Mouse (Mus musculus) small intestine, adult 10 weeks (tissue): ENCODE results near the gene Olfr698. TPM values are rescaled to one million over a fixed set of nuclear protein-coding genes. Genes with fewer than 3 reads are reported as not detected.

Experiments
- polyA plus RNA-seq: library from polyadenylated mRNA; stranded (reverse); fragments of 350-450 nt; fragmentation: Illumina TruSeq; extraction: RNeasy Lipid Tissue Mini Kit (QIAGEN cat#74804); gene quantifications from one replicate; pipeline ENCODE4 v1.2.3, GENCODE M21; 2014; ENCODE audit warnings: low replicate concordance

Olfr698 gene
- not detected for polyA plus RNA-seq

GRCm38 (mm10) chr7:106755297-106755696 is at the start of gene Olfr698:
Gene Olfr698, minus strand, starts transcription at chr7:106755397.

GRCm38 (mm10) chr7:106793098-106793497 is 37.9 kb upstream of the Olfr698 start, which contains the start of gene Olfr699:
Gene Olfr699, minus strand, starts transcription at chr7:106793198.

GRCm38 (mm10) chr7:106742343-106742742 is 12.9 kb downstream of the Olfr698 start, which contains the start of gene Olfr697:
Gene Olfr697, minus strand, starts transcription at chr7:106742443.

GRCm38 (mm10) chr7:106716296-106716695 is 38.9 kb downstream of the Olfr698 start, which contains the start of gene Olfr695:
Gene Olfr695, minus strand, starts transcription at chr7:106716396.

Other genes starting within 250 kb of the Olfr698 start
- gene Olfr693, start 74.8 kb downstream of the Olfr698 start, polyA plus RNA-seq, result not detected
- not detected for gene Olfr694, start 63.6 kb downstream of the Olfr698 start, polyA plus RNA-seq
- not detected for gene Olfr695, start 39.0 kb downstream of the Olfr698 start, polyA plus RNA-seq
- not detected for gene Olfr697, start 13.0 kb downstream of the Olfr698 start, polyA plus RNA-seq
- gene Olfr699, start 37.8 kb upstream of the Olfr698 start, polyA plus RNA-seq, result not detected
- not detected for gene Olfr700, start 53.4 kb upstream of the Olfr698 start, polyA plus RNA-seq
- gene Olfr701, start 58.7 kb upstream of the Olfr698 start, polyA plus RNA-seq, result not detected
- gene Olfr702, start 78.5 kb upstream of the Olfr698 start, polyA plus RNA-seq, result not detected
- not detected for gene Olfr703, start 88.0 kb upstream of the Olfr698 start, polyA plus RNA-seq
- gene Olfr704, start 107.8 kb upstream of the Olfr698 start, polyA plus RNA-seq, result not detected
- not detected for gene Olfr705, start 121.5 kb upstream of the Olfr698 start, polyA plus RNA-seq
- not detected for gene Olfr706, start 132.8 kb upstream of the Olfr698 start, polyA plus RNA-seq
- gene Olfr707, start 145.8 kb upstream of the Olfr698 start, polyA plus RNA-seq, result not detected
- 0.45 TPM for gene Olfr1532-ps1, start 152.6 kb upstream of the Olfr698 start, polyA plus RNA-seq
- gene Olfr709-ps1, start 176.8 kb upstream of the Olfr698 start, polyA plus RNA-seq, result not detected
- not detected for gene Olfr710, start 192.9 kb upstream of the Olfr698 start, polyA plus RNA-seq
- gene Olfr6, start 208.5 kb upstream of the Olfr698 start, polyA plus RNA-seq, result not detected
- not detected for gene Olfr711, start 220.1 kb upstream of the Olfr698 start, polyA plus RNA-seq